Mouse (Mus musculus) adrenal gland, adult (tissue): ENCODE results near the gene Syngr4.

Experiments used
- DNase-seq, 2 experiments: peaks; one replicate each; pipeline ENCODE4 v3.0.0; 2022 to 2023; ENCODE audit warnings: low spot score in 1 of 2; ENCODE audit not compliant: inconsistent age in 2 of 2

The Syngr4 gene

GRCm38 (mm10) chr7:45869787-45870186 is 26.7 kb downstream of the Syngr4 start:
- peak in 1 of 2 experiments; percentile 47 for DNase-seq

- peak in 1 of 2 experiments; percentile 53 for DNase-seq
Measured at GRCm38 (mm10) chr7:45869107-45869670, 27.3 kb downstream of the Syngr4 start.

- no peak for DNase-seq
Measured at GRCm38 (mm10) chr7:45867871-45868270, 28.6 kb downstream of the Syngr4 start.

- peak; percentile 94 to 97 for DNase-seq
Measured at GRCm38 (mm10) chr7:45865925-45866910, 30.3 kb downstream of the Syngr4 start.

- no peak for DNase-seq
Measured at GRCm38 (mm10) chr7:45864435-45864834, 32.1 kb downstream of the Syngr4 start.

- DNase-seq = no peak
Measured at GRCm38 (mm10) chr7:45862804-45863203, 33.7 kb downstream of the Syngr4 start.

GRCm38 (mm10) chr7:45859008-45859407 is 37.5 kb downstream of the Syngr4 start:
- no peak for DNase-seq

- DNase-seq = no peak
Measured at GRCm38 (mm10) chr7:45856950-45857901, 39.3 kb downstream of the Syngr4 start.

GRCm38 (mm10) chr7:45853089-45853488 is 43.4 kb downstream of the Syngr4 start:
- DNase-seq = no peak

- DNase-seq = peak; percentile 26 to 69
Measured at GRCm38 (mm10) chr7:45850661-45851060, 45.9 kb downstream of the Syngr4 start.

- DNase-seq = no peak
Measured at GRCm38 (mm10) chr7:45848447-45849027, 48.0 kb downstream of the Syngr4 start.

GRCm38 (mm10) chr7:45842950-45843744 is 53.4 kb downstream of the Syngr4 start:
- no peak for DNase-seq
